Mouse (Mus musculus): Measurements from ENCODE around the gene Atp6v0a4. TPM values are rescaled to one million over a fixed set of nuclear protein-coding genes. Genes with fewer than 3 reads are reported as not detected.
A peak's percentile ranks its signal among the peaks of the same experiment; 100 is the strongest.

The Atp6v0a4 gene
- polyA plus RNA-seq, 1 experiment from 2014 or later: not detected

DNA sequence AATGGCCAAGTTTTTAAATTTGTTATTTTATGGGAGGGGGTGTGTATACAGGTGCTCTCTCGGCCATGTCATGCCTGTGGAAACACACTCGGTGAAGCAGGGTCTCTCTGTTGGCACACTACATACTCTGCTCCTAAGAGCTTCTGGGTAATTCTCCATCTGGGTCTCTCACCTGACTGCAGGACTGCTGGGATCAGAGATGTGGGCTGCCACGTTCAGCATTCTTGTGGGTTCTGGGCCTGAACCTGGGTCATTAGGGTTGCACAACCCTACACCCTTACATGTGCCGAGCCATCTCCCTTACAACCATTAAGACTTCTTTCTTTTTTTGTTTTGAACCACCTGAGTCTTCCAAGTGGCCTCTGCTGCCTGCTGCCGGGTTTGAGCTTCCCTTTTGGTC, 2.5 kb downstream of the Atp6v0a4 start:
- DNase-seq (ENCODE audit: low spot score): no peak
- H3K9me3 ChIP-seq (replicated peaks): no peaks in the 10 kb centered on the region
- WGBS: 90% methylated on average over 5 of the region's 5 CpGs
- no peak overlapping the region for H3K4me3 ChIP-seq
- H3K27me3 ChIP-seq (ENCODE audit: low read depth, poor library complexity, severe bottlenecking): no peaks in the 10 kb centered on the region
- H3K36me3 ChIP-seq: peaks cover 26% of the 10 kb centered on the region
- 0 out of 2 replicates have a peak, but pooled peaks cover 10% of the 10 kb centered on the region for H3K4me1 ChIP-seq
- no peak overlapping the region for H3K27ac ChIP-seq

DNA sequence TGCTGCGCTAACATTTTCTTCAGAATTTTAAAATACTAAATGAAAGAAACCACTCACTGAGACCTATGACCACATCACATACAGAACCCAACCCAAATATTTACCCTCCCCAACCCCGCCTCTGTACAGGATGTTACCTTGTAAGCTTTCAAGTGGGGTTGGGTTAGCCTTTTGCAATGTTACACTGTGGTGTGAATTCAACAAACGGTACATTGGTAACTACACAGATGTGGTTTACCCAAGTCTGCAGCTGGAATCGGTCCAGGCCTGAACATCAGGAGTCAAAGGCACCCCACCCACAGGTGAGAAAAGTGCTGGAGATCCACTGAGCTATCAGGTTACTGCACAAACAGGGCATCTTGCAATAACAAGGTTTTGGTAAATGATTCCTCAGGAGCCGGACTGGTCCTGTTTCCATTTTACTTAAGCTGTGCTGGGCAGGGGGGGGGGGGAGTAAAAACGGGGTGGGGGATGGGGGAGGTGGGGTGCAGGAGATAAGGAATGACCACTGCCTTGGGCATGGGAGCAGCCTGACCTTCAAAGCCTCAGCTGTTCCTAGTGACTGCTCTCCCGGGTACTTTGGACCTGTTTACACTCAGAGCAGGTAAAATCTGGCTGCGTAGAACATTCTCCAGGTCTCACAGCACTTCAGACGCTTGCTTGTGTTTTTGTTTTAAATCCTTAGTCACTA, 3.6 kb downstream of the Atp6v0a4 start:
- no peak for DNase-seq (ENCODE audit: low spot score)
- H3K4me1 ChIP-seq: 0 out of 2 replicates have a peak, but pooled peaks cover 10% of the 10 kb centered on the region
- no peak overlapping the region for H3K4me3 ChIP-seq
- peaks cover 16% of the 10 kb centered on the region for H3K36me3 ChIP-seq
- no peaks in the 10 kb centered on the region for H3K9me3 ChIP-seq (replicated peaks)
- 76% methylated on average over 9 of the region's 9 CpGs for WGBS
- no peaks in the 10 kb centered on the region for H3K27me3 ChIP-seq (ENCODE audit: low read depth, poor library complexity, severe bottlenecking)
- H3K27ac ChIP-seq: no peak overlapping the region

DNA sequence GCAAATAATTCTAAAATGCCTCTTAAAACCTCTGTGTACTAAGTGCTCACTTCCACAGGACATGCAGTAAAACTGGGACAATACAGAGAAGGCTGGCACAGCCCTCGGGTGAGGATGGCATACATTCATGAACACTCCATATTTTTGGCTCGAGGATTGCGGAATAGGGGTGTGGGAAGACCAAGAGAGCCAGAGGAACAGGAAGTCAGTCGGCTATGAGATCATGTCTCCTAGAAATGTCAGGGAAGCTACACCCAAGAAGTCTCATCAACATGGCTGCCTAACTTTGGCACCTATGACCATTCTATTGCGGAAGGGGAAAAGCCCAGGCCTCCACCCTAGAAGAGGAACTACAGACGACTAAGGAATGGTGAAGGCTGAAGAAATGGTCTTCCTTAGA, 6.0 kb downstream of the Atp6v0a4 start:
- Histone ChIP-seq H3K36me3 (no peaks in the 10 kb centered on the region), H3K4me3 (no peak overlapping the region), H3K27me3 (ENCODE audit: low read depth, poor library complexity, severe bottlenecking) (no peaks in the 10 kb centered on the region), H3K4me1 (0 out of 2 replicates have a peak, but pooled peaks cover 1% of the 10 kb centered on the region), H3K9me3 (replicated peaks) (no peaks in the 10 kb centered on the region), H3K27ac (no peak overlapping the region)
- no peak for DNase-seq (ENCODE audit: low spot score)
- WGBS: 90% methylated on average over 6 of the region's 6 CpGs

DNA sequence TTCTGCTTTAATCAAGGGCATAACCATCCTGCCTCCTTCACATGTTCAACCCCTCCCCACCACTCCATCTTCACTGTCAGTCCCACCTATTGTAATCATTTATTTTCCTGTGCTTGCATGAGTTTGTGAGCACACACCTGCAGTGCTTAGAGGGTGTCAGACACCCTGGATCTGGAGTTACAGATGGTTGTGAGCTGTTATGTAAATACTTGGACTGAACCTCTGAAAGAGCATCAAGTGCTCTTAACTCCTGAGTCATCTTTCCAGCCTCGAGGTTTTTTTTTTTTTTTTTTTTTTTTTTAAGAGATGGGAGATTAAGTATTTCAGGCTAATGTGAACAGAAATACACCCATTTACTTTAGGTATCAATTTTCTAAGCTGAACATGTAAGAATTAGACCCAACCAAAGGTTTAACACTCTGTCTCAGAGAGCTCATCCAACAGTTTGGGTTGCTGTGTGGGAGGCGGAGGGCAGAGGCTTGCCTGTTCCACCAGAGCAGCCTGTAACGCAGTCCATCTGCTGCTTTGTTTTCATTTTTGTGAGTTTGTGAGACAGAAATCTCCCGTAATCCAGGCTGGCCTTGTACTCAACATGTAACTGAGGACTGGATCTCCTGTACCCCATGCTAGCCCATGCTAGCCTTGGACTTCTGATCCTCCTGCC, 8.1 kb downstream of the Atp6v0a4 start:
- H3K4me3 ChIP-seq: no peak overlapping the region
- WGBS: 77% methylated on average over 4 of the region's 4 CpGs
- H3K27ac ChIP-seq: no peak overlapping the region

DNA sequence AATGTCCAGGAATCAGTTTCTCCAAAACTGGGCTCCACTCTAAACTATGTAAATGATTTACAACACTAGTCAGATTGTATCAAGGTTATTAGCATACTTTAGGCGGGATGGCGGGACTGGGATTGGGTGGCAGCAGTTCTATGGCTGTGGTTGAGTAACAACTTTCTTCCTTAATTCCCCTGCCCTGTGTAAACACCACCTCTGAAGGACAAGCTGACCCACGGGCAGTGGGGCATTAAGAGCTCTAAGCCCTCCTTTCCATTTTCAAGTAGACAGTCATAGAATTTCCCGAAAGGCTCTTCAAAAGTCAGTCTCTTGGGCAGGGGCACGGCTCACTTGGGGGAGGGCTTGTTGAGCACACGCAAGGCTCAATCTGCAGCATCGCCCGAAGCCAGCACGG, 13.5 kb downstream of the Atp6v0a4 start:
- Histone ChIP-seq H3K27ac (no peak overlapping the region), H3K9me3 (replicated peaks) (no peaks in the 10 kb centered on the region), H3K36me3 (no peaks in the 10 kb centered on the region), H3K27me3 (ENCODE audit: low read depth, poor library complexity, severe bottlenecking) (no peaks in the 10 kb centered on the region), H3K4me1 (peaks cover 13% of the 10 kb centered on the region), H3K4me3 (no peak overlapping the region)
- WGBS: 81% methylated on average over 9 of the region's 9 CpGs
- DNase-seq (ENCODE audit: low spot score): no peak

More for the DNA sequence above, 8.1 kb downstream of the Atp6v0a4 start:
- H3K36me3 ChIP-seq: no peaks in the 10 kb centered on the region
- no peaks in the 10 kb centered on the region for H3K4me1 ChIP-seq
- DNase-seq (ENCODE audit: low spot score): no peak
- no peaks in the 10 kb centered on the region for H3K9me3 ChIP-seq (replicated peaks)
- H3K27me3 ChIP-seq (ENCODE audit: low read depth, poor library complexity, severe bottlenecking): no peaks in the 10 kb centered on the region

DNA sequence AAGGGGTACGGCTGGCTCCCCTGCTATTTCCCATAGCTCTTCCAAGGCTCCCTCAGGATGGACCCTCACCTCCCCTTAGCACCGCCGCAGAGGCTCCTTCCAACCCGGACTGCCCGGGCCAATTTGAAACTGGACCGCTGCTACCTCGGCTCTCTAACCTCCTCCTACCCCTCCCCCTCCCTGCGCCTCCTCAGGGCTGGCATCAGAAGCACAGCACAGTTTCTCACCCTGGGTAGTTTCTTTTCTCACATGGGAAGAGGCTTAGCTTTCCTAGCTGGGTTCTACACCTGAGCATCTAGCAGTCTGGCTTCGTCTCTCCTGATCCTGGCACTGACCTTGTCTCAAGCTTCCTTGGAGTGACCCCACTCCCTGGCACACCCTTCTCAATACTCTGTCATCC, 14.5 kb downstream of the Atp6v0a4 start:
- Histone ChIP-seq H3K36me3 (no peaks in the 10 kb centered on the region), H3K27ac (no peak overlapping the region), H3K27me3 (ENCODE audit: low read depth, poor library complexity, severe bottlenecking) (no peaks in the 10 kb centered on the region), H3K4me3 (0 out of 2 replicates have a peak overlapping the region, but pooled peaks have one; percentile 7), H3K4me1 (peaks cover 13% of the 10 kb centered on the region), H3K9me3 (replicated peaks) (no peaks in the 10 kb centered on the region)
- no peak for DNase-seq (ENCODE audit: low spot score)
- 10% methylated on average over 9 of the region's 9 CpGs for WGBS

DNA sequence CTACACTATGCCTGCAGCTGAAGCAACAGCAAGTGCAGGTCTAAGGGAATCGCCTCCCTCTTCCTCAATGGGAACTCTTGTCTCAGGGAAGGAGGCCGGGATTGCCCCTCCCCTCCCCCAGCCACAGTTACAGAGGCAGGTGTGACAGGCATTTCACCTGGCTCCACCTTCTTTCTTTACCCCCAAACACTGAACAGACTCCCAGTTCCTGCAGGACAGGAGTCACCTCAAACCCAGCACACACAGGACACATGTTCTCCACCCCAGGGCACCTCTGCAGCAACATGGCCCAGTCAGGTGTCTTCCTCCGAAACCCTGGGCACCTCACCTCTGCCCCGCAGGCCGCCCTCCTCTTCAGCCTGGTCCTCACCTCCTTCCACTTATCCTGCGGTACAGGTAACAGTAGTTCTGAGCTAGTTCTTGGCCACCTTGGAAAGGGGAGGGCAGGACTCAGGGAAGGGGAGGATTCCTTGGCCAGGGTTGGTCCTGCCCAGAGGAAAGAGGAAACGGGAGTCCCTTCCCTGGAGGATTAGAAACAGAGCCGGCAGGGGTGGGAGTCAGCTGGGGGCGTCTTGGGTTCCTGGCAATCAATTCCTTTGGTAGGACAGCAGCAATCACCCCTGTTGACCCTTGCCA, 15.1 kb downstream of the Atp6v0a4 start, which contains the start of gene Tmem213:
Gene Tmem213 (plus strand): TSS at position 96 of the 636 bp plus-strand sequence.
- no peak within 1 kb of the TSS for H3K27ac ChIP-seq
- H3K36me3 ChIP-seq: no peaks in the 10 kb centered on the region
- 0 out of 2 replicates have a peak within 1 kb of the TSS, but pooled peaks have one; percentile 7 for H3K4me3 ChIP-seq
- 22% methylated on average over 9 of the region's 9 CpGs for WGBS
- DNase-seq (ENCODE audit: low spot score): no peak
- no peaks in the 10 kb centered on the region for H3K27me3 ChIP-seq (ENCODE audit: low read depth, poor library complexity, severe bottlenecking)
- no peaks in the 10 kb centered on the region for H3K9me3 ChIP-seq (replicated peaks)
- peaks cover 13% of the 10 kb centered on the region for H3K4me1 ChIP-seq

DNA sequence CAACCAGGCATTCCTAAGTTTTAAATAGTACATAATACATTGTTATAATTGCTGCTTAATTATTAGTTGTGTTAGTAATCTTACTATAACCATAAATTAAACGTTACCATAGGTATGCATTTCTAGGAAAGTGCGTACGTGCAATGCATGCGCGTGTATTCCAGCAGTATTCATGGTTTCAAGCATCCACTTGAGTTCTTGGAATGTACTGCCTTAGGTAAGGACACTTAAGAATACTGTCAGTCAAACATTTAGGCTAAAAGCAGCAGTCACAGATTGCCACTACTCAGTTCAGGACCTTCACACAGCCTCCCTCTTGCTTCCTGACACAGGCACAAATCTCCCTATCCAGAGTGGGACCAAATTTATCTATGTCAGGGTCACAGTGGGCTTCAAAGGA, 15.9 kb downstream of the Atp6v0a4 start:
- no peaks in the 10 kb centered on the region for H3K36me3 ChIP-seq
- no peaks in the 10 kb centered on the region for H3K27me3 ChIP-seq (ENCODE audit: low read depth, poor library complexity, severe bottlenecking)
- no peak for DNase-seq (ENCODE audit: low spot score)
- no peak overlapping the region for H3K4me3 ChIP-seq
- peaks cover 16% of the 10 kb centered on the region for H3K4me1 ChIP-seq
- H3K27ac ChIP-seq: no peak overlapping the region
- no peaks in the 10 kb centered on the region for H3K9me3 ChIP-seq (replicated peaks)
- 80% methylated on average over 5 of the region's 5 CpGs for whole genome bisulfite sequencing

DNA sequence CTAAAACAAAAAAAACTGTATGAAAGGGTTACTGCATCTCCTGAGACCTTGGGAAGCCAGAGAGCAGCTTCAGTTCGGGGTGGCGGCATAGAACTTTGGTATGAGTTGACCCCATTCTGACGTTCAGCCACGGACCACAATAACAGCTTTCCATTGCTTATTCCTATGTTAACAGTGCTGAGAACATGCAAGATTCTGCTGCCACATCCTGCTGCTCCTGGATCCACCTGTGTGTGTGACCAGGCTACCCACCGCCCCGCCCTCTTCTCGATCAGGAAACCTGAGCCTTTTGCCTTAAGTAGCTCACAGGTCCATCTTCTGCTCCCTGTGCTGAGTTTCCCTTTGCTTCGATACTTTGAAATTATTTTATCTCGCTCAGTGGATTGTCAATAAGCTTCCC, 18.5 kb downstream of the Atp6v0a4 start:
- Histone ChIP-seq H3K36me3 (no peaks in the 10 kb centered on the region), H3K27me3 (ENCODE audit: low read depth, poor library complexity, severe bottlenecking) (no peaks in the 10 kb centered on the region), H3K4me1 (peaks cover 16% of the 10 kb centered on the region), H3K27ac (no peak overlapping the region), H3K9me3 (replicated peaks) (no peaks in the 10 kb centered on the region), H3K4me3 (no peak overlapping the region)
- 92% methylated on average over 9 of the region's 9 CpGs for WGBS
- DNase-seq (ENCODE audit: low spot score): no peak

DNA sequence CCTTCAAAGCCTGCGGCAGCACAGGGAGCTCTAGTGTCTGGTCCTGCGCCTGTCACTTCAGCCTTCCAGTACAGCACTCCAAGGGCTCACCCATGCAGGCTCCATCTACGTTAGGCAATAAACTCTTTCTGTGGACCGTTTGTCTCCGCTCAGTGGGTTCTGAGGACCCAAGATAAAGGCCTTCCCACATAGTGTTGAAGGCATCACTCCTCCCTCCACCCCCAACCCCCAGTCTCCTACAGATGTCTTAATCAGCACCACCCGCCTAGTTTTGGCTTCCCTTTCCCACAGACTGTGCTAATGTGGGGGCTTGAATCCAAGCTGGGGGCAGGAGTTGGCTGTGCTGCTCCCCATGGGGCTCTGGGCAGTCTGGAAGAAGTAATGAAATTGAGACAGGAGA, 20.6 kb downstream of the Atp6v0a4 start:
- 46% methylated on average over 6 of the region's 6 CpGs for WGBS

DNA sequence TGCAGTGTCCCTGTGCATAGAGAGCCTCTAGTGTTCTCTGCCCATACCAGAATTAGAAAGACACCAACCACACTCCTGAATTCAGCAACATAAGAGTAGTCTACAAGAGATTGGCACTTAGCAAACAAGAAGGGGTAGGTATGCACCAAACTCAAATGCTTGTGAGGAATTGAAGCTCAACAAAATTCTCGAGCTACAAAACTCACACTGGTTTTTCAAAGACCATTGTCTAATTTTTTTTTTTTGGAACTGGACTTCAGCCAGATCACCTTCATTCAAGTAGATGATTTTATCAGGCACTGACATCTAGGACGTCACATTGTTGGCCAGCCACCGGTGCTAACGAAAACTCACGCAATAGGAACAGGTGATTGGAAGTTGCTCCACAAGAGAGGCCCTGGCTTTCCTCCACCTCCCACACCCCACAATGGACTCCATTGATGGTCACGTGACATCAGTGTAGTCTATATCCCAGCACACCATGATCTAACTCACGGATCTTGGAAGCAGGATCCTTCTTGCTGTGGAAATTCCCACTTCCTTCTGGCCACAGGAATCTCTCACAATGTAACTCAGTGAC, 22.1 kb downstream of the Atp6v0a4 start:
- H3K9me3 ChIP-seq (replicated peaks): no peaks in the 10 kb centered on the region
- no peaks in the 10 kb centered on the region for H3K36me3 ChIP-seq
- DNase-seq (ENCODE audit: low spot score): no peak
- no peak overlapping the region for H3K27ac ChIP-seq
- H3K27me3 ChIP-seq (ENCODE audit: low read depth, poor library complexity, severe bottlenecking): no peaks in the 10 kb centered on the region
- WGBS: 87% methylated on average over 7 of the region's 7 CpGs
- peaks cover 3% of the 10 kb centered on the region; the same call in 1 of the 2 replicates for H3K4me1 ChIP-seq
- H3K4me3 ChIP-seq: no peak overlapping the region

More for the DNA sequence above, 20.6 kb downstream of the Atp6v0a4 start:
- no peaks in the 10 kb centered on the region for H3K9me3 ChIP-seq (replicated peaks)
- DNase-seq (ENCODE audit: low spot score): no peak
- H3K36me3 ChIP-seq: no peaks in the 10 kb centered on the region
- H3K27me3 ChIP-seq (ENCODE audit: low read depth, poor library complexity, severe bottlenecking): no peaks in the 10 kb centered on the region
- H3K4me1 ChIP-seq: peaks cover 3% of the 10 kb centered on the region; the same call in 1 of the 2 replicates
- no peak overlapping the region for H3K4me3 ChIP-seq
- no peak overlapping the region for H3K27ac ChIP-seq

DNA sequence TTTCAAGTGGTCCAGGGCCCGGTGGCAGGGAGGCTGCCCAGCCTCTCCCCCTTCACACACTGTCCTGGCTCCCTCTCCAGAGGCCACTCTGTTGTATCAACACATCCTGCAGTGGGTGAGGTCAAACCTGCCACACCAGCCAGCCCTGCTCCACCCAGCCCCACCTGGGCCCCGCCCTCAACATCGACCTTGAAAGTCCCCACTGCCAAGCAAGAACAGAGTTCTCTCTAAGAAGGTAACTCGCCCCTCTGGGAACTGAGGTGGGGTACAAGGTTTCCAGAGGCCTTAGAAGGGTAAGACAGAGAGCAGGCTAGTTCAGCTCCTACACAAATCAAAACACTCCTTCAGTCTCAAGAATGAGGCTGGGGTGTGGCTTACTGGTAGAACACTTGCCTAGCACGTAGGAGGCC, 27.4 kb downstream of the Atp6v0a4 start:
- Histone ChIP-seq H3K36me3 (no peaks in the 10 kb centered on the region), H3K9me3 (replicated peaks) (no peaks in the 10 kb centered on the region), H3K27ac (no peak overlapping the region), H3K27me3 (ENCODE audit: low read depth, poor library complexity, severe bottlenecking) (no peaks in the 10 kb centered on the region), H3K4me1 (no peaks in the 10 kb centered on the region), H3K4me3 (no peak overlapping the region)
- no peak for DNase-seq (ENCODE audit: low spot score)
- 62% methylated on average over 5 of the region's 5 CpGs for WGBS

DNA sequence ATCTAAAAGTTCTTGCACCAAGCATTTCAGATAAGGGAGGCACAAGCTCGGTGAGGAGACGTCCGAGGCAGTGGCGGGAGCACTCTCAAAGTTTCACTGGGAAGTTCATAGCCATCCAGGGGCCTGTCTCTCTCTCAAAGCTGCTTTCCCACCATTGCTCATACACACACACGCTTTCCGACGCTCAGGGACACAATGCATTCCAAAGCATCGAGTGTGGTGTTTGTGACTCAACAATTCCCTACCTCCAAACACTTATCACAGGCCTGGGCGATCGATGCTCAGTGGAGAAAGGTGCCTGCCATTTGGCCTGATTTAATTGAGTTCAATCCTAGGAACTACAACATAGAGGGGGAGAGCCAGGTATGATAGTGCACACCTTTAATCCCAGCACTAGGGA, 29.7 kb downstream of the Atp6v0a4 start:
- no peak for DNase-seq (ENCODE audit: low spot score)
- no peaks in the 10 kb centered on the region for H3K27me3 ChIP-seq (ENCODE audit: low read depth, poor library complexity, severe bottlenecking)
- H3K4me1 ChIP-seq: no peaks in the 10 kb centered on the region
- 87% methylated on average over 10 of the region's 10 CpGs for WGBS
- H3K4me3 ChIP-seq: no peak overlapping the region
- no peaks in the 10 kb centered on the region for H3K36me3 ChIP-seq
- H3K9me3 ChIP-seq (replicated peaks): no peaks in the 10 kb centered on the region
- no peak overlapping the region for H3K27ac ChIP-seq
